Comparison of ENCODE assay signal across 11 mouse cellular contexts in the genomic region with DNA sequence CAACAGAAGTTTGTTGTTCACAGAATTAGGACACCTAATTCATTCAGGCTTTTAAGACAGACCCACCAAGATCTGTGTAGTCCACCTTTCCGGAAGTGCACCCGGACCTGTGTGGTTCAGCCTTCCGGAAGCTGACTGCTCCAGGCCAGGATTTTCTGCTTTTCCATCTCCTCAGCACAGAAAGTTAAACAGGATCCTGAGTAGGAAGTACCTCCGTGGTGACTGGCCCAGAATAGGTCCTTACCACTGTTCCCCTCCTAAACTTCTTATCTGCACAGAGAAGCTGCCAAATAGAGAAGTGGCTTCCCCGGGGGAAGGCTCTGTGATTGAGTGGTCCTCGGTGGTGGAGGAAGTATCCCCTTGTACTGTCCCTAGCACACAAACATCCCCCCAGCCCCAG. TPM values are rescaled to one million over a fixed set of nuclear protein-coding genes. Genes with fewer than 3 reads are reported as not detected.
DNase-seq lines count a peak whose midpoint lies in the region; ATAC-seq and TF ChIP-seq lines count a peak whose summit lies in the region.
"Had no signal": no experiment of that assay in that cellular context is flagged by ENCODE, and none has a peak within 500 bp of the region (broad histone marks: within the 10 kb centered on the region; RNA-seq: fewer than 3 reads in every experiment).

No protein-coding gene starts in this region.

- TF ChIP-seq POLR2A in heart, adult 2 months (IDR thresholded peaks at IDR 0.05; ENCODE audit: insufficient read depth, low read depth, low read length) = no peak

- H3K4me1 ChIP-seq in heart, embryonic 15.5 days (replicated peaks) = peaks cover 41% of the 10 kb centered on the region
- no peaks in the 10 kb centered on the region for H3K4me1 ChIP-seq in heart, adult 2 months (ENCODE audit: control insufficient read depth, insufficient read depth, low read length)
- peaks cover 34% of the 10 kb centered on the region for H3K4me1 ChIP-seq in liver, postnatal 0 days (ENCODE audit: insufficient read depth)
- 0 out of 2 replicates have a peak, but pooled peaks cover 2% of the 10 kb centered on the region for H3K4me1 ChIP-seq in stomach, embryonic 14.5 days (ENCODE audit: control insufficient read depth, insufficient read depth, low read length)
- H3K4me1 ChIP-seq: neural tube, embryonic 13.5 days had no signal

- TF ChIP-seq EP300 in heart, adult 2 months (IDR thresholded peaks at IDR 0.05; ENCODE audit: insufficient read depth, low read depth, low read length) = no peak
- no peak for TF ChIP-seq EP300 in liver, postnatal 0 days (IDR thresholded peaks at IDR 0.05; ENCODE audit: low read depth)

- ATAC-seq in heart, embryonic 15.5 days (replicated peaks; ENCODE audit: insufficient number of reproducible peaks, insufficient read depth, low FRiP score, low read depth) = peak; percentile 49; the same call in 1 of the 2 replicates
- ATAC-seq in activated CD4-positive, CD25-positive, alpha-beta regulatory T cell, adult 4 months = peak; percentile 22
- no peak for ATAC-seq in liver, postnatal 0 days
- no peak for ATAC-seq in stomach, embryonic 14.5 days (ENCODE audit: insufficient number of reproducible peaks, insufficient read depth, low FRiP score, low read depth)

- no peaks in the 10 kb centered on the region for H3K27me3 ChIP-seq in heart, embryonic 15.5 days
- H3K27me3 ChIP-seq in heart, adult 2 months (ENCODE audit: control insufficient read depth, insufficient read depth, low read length) = no peaks in the 10 kb centered on the region
- H3K27me3 ChIP-seq in liver, postnatal 0 days (ENCODE audit: insufficient read depth, low read length) = no peaks in the 10 kb centered on the region
- no peaks in the 10 kb centered on the region for H3K27me3 ChIP-seq in stomach, embryonic 14.5 days (ENCODE audit: control insufficient read depth, insufficient read depth, low read length)
- H3K27me3 ChIP-seq: neural tube, embryonic 13.5 days had no signal

- no peak overlapping the region for H3K4me3 ChIP-seq in heart, embryonic 15.5 days
- H3K4me3 ChIP-seq in heart, adult 2 months = no peak overlapping the region
- peak overlapping the region; percentile 38 for H3K4me3 ChIP-seq in liver, postnatal 0 days (ENCODE audit: low read depth, low read length)
- no peak overlapping the region for H3K4me3 ChIP-seq in stomach, embryonic 14.5 days (ENCODE audit: low read depth, low read length)
- H3K4me3 ChIP-seq: neural tube, embryonic 13.5 days had no signal

- no peak overlapping the region for H3K9ac ChIP-seq in heart, embryonic 15.5 days
- H3K9ac ChIP-seq in heart, adult 2 months (ENCODE audit: low read depth, low read length) = no peak overlapping the region
- 0 out of 2 replicates have a peak overlapping the region, but pooled peaks have one; percentile 3 for H3K9ac ChIP-seq in liver, postnatal 0 days (replicated peaks)
- no peak overlapping the region for H3K9ac ChIP-seq in stomach, embryonic 14.5 days (replicated peaks; ENCODE audit: low read depth, low read length)
- H3K9ac ChIP-seq: neural tube, embryonic 13.5 days had no signal

- H3K36me3 ChIP-seq in heart, embryonic 15.5 days = no peaks in the 10 kb centered on the region
- no peaks in the 10 kb centered on the region for H3K36me3 ChIP-seq in heart, adult 2 months (ENCODE audit: control insufficient read depth, insufficient read depth, low read length)
- H3K36me3 ChIP-seq in liver, postnatal 0 days (replicated peaks; ENCODE audit: insufficient read depth, low read length) = no peaks in the 10 kb centered on the region; the same call in 1 of the 2 replicates
- H3K36me3 ChIP-seq in stomach, embryonic 14.5 days (ENCODE audit: control insufficient read depth, insufficient read depth, low read length) = no peaks in the 10 kb centered on the region
- H3K36me3 ChIP-seq: neural tube, embryonic 13.5 days had no signal

- WGBS in heart, embryonic 15.5 days = 34% methylated on average over 6 of the region's 6 CpGs
- 22% methylated on average over 6 of the region's 6 CpGs for WGBS in heart, adult 2 months
- 6% methylated on average over 6 of the region's 6 CpGs for WGBS in liver, postnatal 0 days (ENCODE audit: insufficient replicate concordance)
- 41% methylated on average over 6 of the region's 6 CpGs for WGBS in stomach, embryonic 14.5 days

- no peaks in the 10 kb centered on the region for H3K9me3 ChIP-seq in heart, embryonic 15.5 days (replicated peaks)
- no peaks in the 10 kb centered on the region for H3K9me3 ChIP-seq in liver, postnatal 0 days (ENCODE audit: low read length)
- no peaks in the 10 kb centered on the region for H3K9me3 ChIP-seq in stomach, embryonic 14.5 days (ENCODE audit: control insufficient read depth, low read depth, low read length)
- H3K9me3 ChIP-seq: neural tube, embryonic 13.5 days had no signal

- peak overlapping the region; percentile 67 for H3K27ac ChIP-seq in heart, embryonic 15.5 days
- H3K27ac ChIP-seq in heart, adult 2 months = no peak overlapping the region
- peak overlapping the region; percentile 76 for H3K27ac ChIP-seq in liver, postnatal 0 days (ENCODE audit: low read depth)
- no peak overlapping the region for H3K27ac ChIP-seq in stomach, embryonic 14.5 days (ENCODE audit: low read length)
- H3K27ac ChIP-seq: neural tube, embryonic 13.5 days had no signal

- intact Hi-C loops in heart, adult 2 months (cut with DNase I) = no loop called here

- no peak for TF ChIP-seq CTCF in heart, adult 2 months (IDR thresholded peaks at IDR 0.05)
- TF ChIP-seq CTCF in liver, postnatal 0 days (IDR thresholded peaks at IDR 0.05; ENCODE audit: low read depth) = no peak

- DNase-seq in heart, adult 2 months = no peak
- peak; percentile 29 for DNase-seq in liver, postnatal 0 days
- DNase-seq in right cerebral cortex, postnatal 36 days (ENCODE audit: low spot score in 2 of 2) = no peak
- DNase-seq in right cerebral cortex, postnatal 25 days = no peak
- DNase-seq in cerebellum, adult 18-20 months = no peak
- DNase-seq: cerebellum, adult 9-11 months; heart, postnatal 10 days had no signal

- peak overlapping the region; percentile 15; the same call in 1 of the 2 replicates for H3K4me2 ChIP-seq in heart, embryonic 15.5 days
- H3K4me2 ChIP-seq in liver, postnatal 0 days (ENCODE audit: low read depth, low read length) = peak overlapping the region; percentile 60
- H3K4me2 ChIP-seq in stomach, embryonic 14.5 days (replicated peaks; ENCODE audit: low read depth, low read length) = 0 out of 2 replicates have a peak overlapping the region, but pooled peaks have one; percentile 12
- H3K4me2 ChIP-seq: neural tube, embryonic 13.5 days had no signal

- H3K79me2 ChIP-seq in heart, adult 2 months (replicated peaks; ENCODE audit: control insufficient read depth, insufficient read depth, low read length) = no peaks in the 10 kb centered on the region

RNA-seq across cellular contexts. Expression of a gene that starts 2.4 kb away (rescaled TPM):
- 7.2 and 7.5 TPM in 2 replicates for polyA plus RNA-seq in heart, embryonic 15.5 days (2015; fragmentation: Nextera tagmentation; extraction: Ambion mirVana)
- total RNA-seq in heart, adult 2 months (2021) = under 1 TPM; 0.43 to 0.60 TPM
- 0.06 and 1.4 TPM in 2 replicates for polyA plus RNA-seq in heart, adult 2 months (2012; rRNA removed)
- 100 to 1,000 TPM in 1 of 2 experiments, 10 to 100 TPM in 1; 82.2 to 161 TPM for polyA plus RNA-seq in activated CD4-positive, CD25-positive, alpha-beta regulatory T cell, adult 4 months (2017; shearing (Covaris generic))
- 36.8 TPM in 2 replicates for polyA plus RNA-seq in liver, postnatal 0 days (2015; fragmentation: Nextera tagmentation; extraction: Ambion mirVana)
- polyA plus RNA-seq in stomach, embryonic 14.5 days (2014; fragmentation: Nextera tagmentation; extraction: Ambion mirVana) = 20.3 and 22.0 TPM in 2 replicates

Comparison
In these comparisons a context has a peak if more than half of its experiments do, and no peak if none do; other contexts are left out.
1. H3K27ac ChIP-seq: peak in heart, embryonic 15.5 days (single experiment) and liver, postnatal 0 days (single experiment); none in heart, adult 2 months (single experiment) and stomach, embryonic 14.5 days (single experiment).
2. ATAC-seq: peak in heart, embryonic 15.5 days (single experiment) and activated CD4-positive, CD25-positive, alpha-beta regulatory T cell, adult 4 months (single experiment); none in liver, postnatal 0 days (single experiment) and stomach, embryonic 14.5 days (single experiment).
3. Peak in every context shown above with its lines, with median percentiles within 50 percentile points of each other: H3K4me2 ChIP-seq.